Mouse (Mus musculus) skeletal muscle tissue, postnatal 0 days (tissue): Measurements from ENCODE around the gene Dcn. TPM values are rescaled to one million over a fixed set of nuclear protein-coding genes. Genes with fewer than 3 reads are reported as not detected.

Experiments used
- polyA plus RNA-seq: library from polyadenylated mRNA; unstranded; fragments of >200 nt; fragmentation: Nextera tagmentation; extraction: Ambion mirVana; gene quantifications from 2 replicates; pipeline ENCODE4 v1.2.1, GENCODE M21; 2015

The Dcn gene
- polyA plus RNA-seq = 588 and 748 TPM in 2 replicates

DNA sequence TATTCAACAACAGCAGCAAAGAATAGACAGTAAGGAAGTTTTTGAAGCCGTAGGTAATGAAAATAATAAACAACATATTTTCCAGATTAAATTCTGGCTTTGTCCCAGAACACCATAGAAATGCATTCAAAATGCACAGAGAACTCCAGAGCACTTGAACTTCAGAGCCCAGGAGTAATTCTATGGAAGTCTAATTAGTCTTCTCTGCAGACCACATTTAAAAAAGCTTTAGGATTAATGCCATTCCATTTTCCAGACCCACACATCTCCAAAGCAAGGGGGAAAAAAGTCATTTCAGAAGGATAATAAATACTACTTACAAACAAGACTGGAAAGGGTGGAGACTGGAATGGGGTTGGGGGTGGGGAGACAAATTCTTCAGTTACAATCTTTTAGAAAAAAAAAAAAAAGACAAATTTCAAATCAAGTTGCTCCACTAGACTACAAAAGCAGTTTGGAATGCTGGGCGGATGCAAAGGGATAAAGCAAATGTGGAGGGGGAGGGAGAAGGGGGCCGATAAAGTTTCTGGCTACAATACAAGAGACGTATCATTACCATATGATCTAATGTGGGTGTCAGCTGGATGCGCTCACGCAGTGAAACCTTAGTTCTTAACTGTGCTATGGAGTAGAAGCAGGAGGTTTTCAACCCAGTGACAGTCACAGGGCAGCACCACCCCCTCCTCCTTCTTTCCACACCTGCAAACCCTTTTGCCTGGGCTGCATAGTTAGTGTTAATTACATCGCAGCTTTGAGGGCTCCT, at the start of gene Dcn:
Gene Dcn (plus strand): TSS at position 606 of the 763 bp plus-strand sequence.

GRCm38 (mm10) chr10:97564957-97565856, 85.8 kb downstream of the Dcn start, which contains the start of gene Lum:
Lum (plus strand) TSS chr10:97565128.

Other genes starting within 250 kb of the Dcn start
- gene Lum, start 85.5 kb downstream of the Dcn start, polyA plus RNA-seq = 120 and 132 TPM in 2 replicates
- gene Kera, start 127.3 kb downstream of the Dcn start, polyA plus RNA-seq = 2.1 and 4.6 TPM in 2 replicates
- 0.27 and 0.96 TPM in 2 replicates for gene Epyc, start 164.5 kb downstream of the Dcn start, polyA plus RNA-seq
- gene Ccer1, start 213.4 kb downstream of the Dcn start, polyA plus RNA-seq = not detected in 2 replicates
- not detected in 2 replicates for gene C030005K15Rik, start 247.1 kb downstream of the Dcn start, polyA plus RNA-seq